Mouse (Mus musculus): ENCODE measurements around the gene Enkd1. TPM values are rescaled to one million over a fixed set of nuclear protein-coding genes. Genes with fewer than 3 reads are reported as not detected.

The Enkd1 gene
- polyA plus RNA-seq, 1 experiment from 2014 or later = 49.3 TPM

GRCm38 (mm10) chr8:105699488-105700215, 8.4 kb downstream of the Enkd1 start:
- Histone ChIP-seq H3K36me3 (replicated peaks) (peaks cover 62% of the 10 kb centered on the region), H3K27ac (replicated peaks) (0 out of 2 replicates have a peak overlapping the region, but pooled peaks have one; percentile 84), H3K4me1 (peaks cover 27% of the 10 kb centered on the region), H3K27me3 (replicated peaks; ENCODE audit: low read depth, poor library complexity, severe bottlenecking) (peaks cover 10% of the 10 kb centered on the region), H3K9me3 (no peaks in the 10 kb centered on the region), H3K4me3 (peak overlapping the region; percentile 81)
- WGBS = 91% methylated on average over 11 of the region's 11 CpGs
- no peak for DNase-seq (ENCODE audit: low spot score)

- Histone ChIP-seq H3K27ac (replicated peaks) (no peak overlapping the region), H3K9me3 (no peaks in the 10 kb centered on the region), H3K27me3 (replicated peaks; ENCODE audit: low read depth, poor library complexity, severe bottlenecking) (peaks cover 18% of the 10 kb centered on the region), H3K4me3 (peak overlapping the region; percentile 21; the same call in 1 of the 2 replicates), H3K36me3 (replicated peaks) (peaks cover 53% of the 10 kb centered on the region), H3K4me1 (peaks cover 36% of the 10 kb centered on the region)
- no peak for DNase-seq (ENCODE audit: low spot score)
- WGBS = 90% methylated on average over 5 of the region's 5 CpGs
Observed at GRCm38 (mm10) chr8:105698734-105699133, 9.3 kb downstream of the Enkd1 start.

GRCm38 (mm10) chr8:105697196-105697780, 10.7 kb downstream of the Enkd1 start:
- Histone ChIP-seq H3K4me3 (no peak overlapping the region), H3K4me1 (peaks cover 35% of the 10 kb centered on the region), H3K27ac (replicated peaks) (no peak overlapping the region), H3K9me3 (peaks cover 8% of the 10 kb centered on the region; the same call in 1 of the 2 replicates), H3K36me3 (replicated peaks) (peaks cover 46% of the 10 kb centered on the region), H3K27me3 (replicated peaks; ENCODE audit: low read depth, poor library complexity, severe bottlenecking) (peaks cover 18% of the 10 kb centered on the region)
- DNase-seq (ENCODE audit: low spot score) = no peak
- 91% methylated on average over 17 of the region's 17 CpGs for WGBS

GRCm38 (mm10) chr8:105695080-105695780, 12.8 kb downstream of the Enkd1 start:
- Histone ChIP-seq H3K36me3 (replicated peaks) (peaks cover 44% of the 10 kb centered on the region), H3K4me1 (peaks cover 22% of the 10 kb centered on the region)
- WGBS = 84% methylated on average over 30 of the region's 30 CpGs

GRCm38 (mm10) chr8:105694051-105694799, 13.8 kb downstream of the Enkd1 start:
- Histone ChIP-seq H3K4me3 (peak overlapping the region; percentile 61), H3K36me3 (replicated peaks) (peaks cover 39% of the 10 kb centered on the region), H3K27me3 (replicated peaks; ENCODE audit: low read depth, poor library complexity, severe bottlenecking) (peaks cover 22% of the 10 kb centered on the region), H3K4me1 (peaks cover 13% of the 10 kb centered on the region), H3K27ac (replicated peaks) (0 out of 2 replicates have a peak overlapping the region, but pooled peaks have one; percentile 2), H3K9me3 (peaks cover 8% of the 10 kb centered on the region; the same call in 1 of the 2 replicates)
- peak; percentile 43 for DNase-seq (ENCODE audit: low spot score)
- 6% methylated on average over 40 of the region's 40 CpGs for WGBS

More at GRCm38 (mm10) chr8:105695080-105695780, 12.8 kb downstream of the Enkd1 start:
- DNase-seq (ENCODE audit: low spot score) = no peak
- no peak overlapping the region for H3K27ac ChIP-seq (replicated peaks)
- H3K9me3 ChIP-seq = peaks cover 8% of the 10 kb centered on the region; the same call in 1 of the 2 replicates
- H3K4me3 ChIP-seq = peak overlapping the region; percentile 18; the same call in 1 of the 2 replicates
- peaks cover 18% of the 10 kb centered on the region for H3K27me3 ChIP-seq (replicated peaks; ENCODE audit: low read depth, poor library complexity, severe bottlenecking)

- Histone ChIP-seq H3K9me3 (peaks cover 8% of the 10 kb centered on the region; the same call in 1 of the 2 replicates), H3K36me3 (replicated peaks) (peaks cover 34% of the 10 kb centered on the region), H3K27ac (replicated peaks) (0 out of 2 replicates have a peak overlapping the region, but pooled peaks have one; percentile 2), H3K4me1 (peaks cover 13% of the 10 kb centered on the region), H3K27me3 (replicated peaks; ENCODE audit: low read depth, poor library complexity, severe bottlenecking) (peaks cover 23% of the 10 kb centered on the region), H3K4me3 (peak overlapping the region; percentile 61)
- peak; percentile 85 for DNase-seq (ENCODE audit: low spot score)
- 4% methylated on average over 30 of the region's 30 CpGs for WGBS
Observed at GRCm38 (mm10) chr8:105693648-105694047, 14.4 kb downstream of the Enkd1 start.

GRCm38 (mm10) chr8:105692449-105693182, 15.4 kb downstream of the Enkd1 start:
- 91% methylated on average over 11 of the region's 11 CpGs for WGBS
- H3K4me3 ChIP-seq = no peak overlapping the region
- H3K4me1 ChIP-seq = peaks cover 13% of the 10 kb centered on the region
- DNase-seq (ENCODE audit: low spot score) = no peak
- H3K9me3 ChIP-seq = peaks cover 8% of the 10 kb centered on the region; the same call in 1 of the 2 replicates
- H3K27ac ChIP-seq (replicated peaks) = no peak overlapping the region
- peaks cover 23% of the 10 kb centered on the region for H3K27me3 ChIP-seq (replicated peaks; ENCODE audit: low read depth, poor library complexity, severe bottlenecking)
- peaks cover 24% of the 10 kb centered on the region for H3K36me3 ChIP-seq (replicated peaks)

GRCm38 (mm10) chr8:105690978-105691377, 17.0 kb downstream of the Enkd1 start:
- Histone ChIP-seq H3K9me3 (peaks cover 8% of the 10 kb centered on the region; the same call in 1 of the 2 replicates), H3K27ac (replicated peaks) (no peak overlapping the region), H3K27me3 (replicated peaks; ENCODE audit: low read depth, poor library complexity, severe bottlenecking) (peaks cover 23% of the 10 kb centered on the region), H3K4me3 (no peak overlapping the region), H3K36me3 (replicated peaks) (peaks cover 8% of the 10 kb centered on the region), H3K4me1 (peaks cover 15% of the 10 kb centered on the region)
- no peak for DNase-seq (ENCODE audit: low spot score)
- WGBS = 86% methylated on average over 14 of the region's 14 CpGs

- Histone ChIP-seq H3K27ac (replicated peaks) (no peak overlapping the region), H3K27me3 (replicated peaks; ENCODE audit: low read depth, poor library complexity, severe bottlenecking) (peaks cover 16% of the 10 kb centered on the region), H3K36me3 (replicated peaks) (peaks cover 8% of the 10 kb centered on the region), H3K4me3 (no peak overlapping the region), H3K9me3 (peaks cover 8% of the 10 kb centered on the region; the same call in 1 of the 2 replicates), H3K4me1 (peaks cover 25% of the 10 kb centered on the region)
- WGBS = 93% methylated on average over 9 of the region's 9 CpGs
- DNase-seq (ENCODE audit: low spot score) = no peak
Observed at GRCm38 (mm10) chr8:105689983-105690360, 18.0 kb downstream of the Enkd1 start.

- Histone ChIP-seq H3K4me1 (peaks cover 25% of the 10 kb centered on the region), H3K27ac (replicated peaks) (no peak overlapping the region), H3K36me3 (replicated peaks) (peaks cover 11% of the 10 kb centered on the region), H3K27me3 (replicated peaks; ENCODE audit: low read depth, poor library complexity, severe bottlenecking) (peaks cover 11% of the 10 kb centered on the region), H3K4me3 (no peak overlapping the region), H3K9me3 (peaks cover 8% of the 10 kb centered on the region; the same call in 1 of the 2 replicates)
- WGBS = 61% methylated on average over 35 of the region's 35 CpGs
- DNase-seq (ENCODE audit: low spot score) = no peak
Observed at GRCm38 (mm10) chr8:105689256-105689982, 18.6 kb downstream of the Enkd1 start.
